Mouse (Mus musculus): ENCODE results near the gene Colq. TPM values are rescaled to one million over a fixed set of nuclear protein-coding genes. Genes with fewer than 3 reads are reported as not detected.

The Colq gene
- total RNA-seq (2023) = 3.1 to 4.0 TPM (median 3.6 TPM) in 4 replicates

DNA sequence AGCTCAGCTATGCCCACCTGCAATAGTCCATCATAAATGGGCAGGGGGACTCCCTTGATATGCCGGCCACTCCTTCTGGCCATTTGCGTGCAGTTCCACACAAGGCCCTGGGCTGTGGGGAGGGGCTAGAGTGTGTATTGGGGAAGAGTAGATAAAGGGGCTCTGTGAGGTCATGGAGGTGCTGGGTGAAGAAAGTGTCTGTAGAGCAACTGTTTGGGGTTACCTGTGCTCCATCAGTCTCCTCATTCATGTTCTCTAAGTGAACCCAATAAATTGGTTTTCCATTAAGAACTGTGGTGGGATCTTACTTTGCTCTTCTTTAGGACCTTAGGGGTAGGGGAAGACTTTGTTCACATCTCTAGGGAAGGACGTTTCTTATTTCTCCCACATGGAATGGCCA, at the start of gene Colq:
Gene Colq (minus strand): TSS at position 101 of the 400 bp plus-strand sequence.

DNA sequence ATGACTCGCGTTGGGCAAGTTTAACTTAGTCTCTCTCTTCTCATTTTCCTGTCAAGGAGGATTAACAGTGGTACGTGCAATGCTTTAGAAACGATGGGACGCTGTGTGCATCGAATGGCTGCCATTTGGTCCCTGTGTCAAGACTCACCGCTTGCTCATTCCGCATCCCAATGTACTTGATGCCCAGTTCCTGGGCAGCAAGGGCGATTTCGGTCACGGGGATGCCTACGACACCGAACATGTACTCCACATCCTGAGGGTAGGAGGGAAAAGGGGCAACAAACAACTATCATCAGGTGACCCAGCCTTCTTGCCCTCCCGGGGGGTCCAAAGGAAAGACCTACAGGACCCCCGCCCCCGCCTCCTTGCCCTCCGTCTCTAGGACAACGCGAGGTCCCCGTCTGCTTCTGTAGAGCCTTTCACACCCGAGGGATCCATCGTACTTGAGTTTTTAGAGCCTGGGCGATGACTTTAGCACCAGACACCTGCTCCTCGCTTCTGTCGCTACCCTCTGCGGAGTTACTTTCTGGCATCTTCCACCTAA, 49.3 kb upstream of the Colq start, which contains the start of gene Gm49387:
Gene Gm49387 (minus strand): TSS at position 533 of the 544 bp plus-strand sequence.

DNA sequence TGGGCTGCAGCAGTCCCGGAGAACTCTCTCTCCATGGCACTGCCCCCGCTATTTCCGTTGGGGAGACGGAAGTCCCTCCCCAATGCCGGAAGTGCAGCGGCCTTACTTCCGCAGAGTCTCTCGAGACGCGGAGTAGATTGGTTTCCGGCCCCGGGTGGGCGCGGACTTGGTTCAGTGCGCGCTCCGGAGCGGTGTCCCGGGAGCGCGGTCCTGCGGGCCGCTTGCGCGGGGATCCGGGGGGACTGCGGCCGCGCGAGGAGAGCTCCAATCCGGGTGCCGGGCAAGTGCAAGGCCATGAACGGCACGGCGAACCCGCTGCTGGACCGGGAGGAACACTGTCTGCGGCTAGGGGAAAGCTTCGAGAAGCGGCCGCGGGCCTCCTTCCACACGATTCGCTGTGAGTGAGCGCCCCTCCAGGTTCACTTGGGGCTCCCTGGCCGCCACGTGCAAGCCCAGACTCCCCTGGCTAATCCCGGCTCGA, 96.1 kb downstream of the Colq start, which contains the start of gene Mettl6:
Gene Mettl6 (minus strand): TSS at position 66 of the 481 bp plus-strand sequence.

DNA sequence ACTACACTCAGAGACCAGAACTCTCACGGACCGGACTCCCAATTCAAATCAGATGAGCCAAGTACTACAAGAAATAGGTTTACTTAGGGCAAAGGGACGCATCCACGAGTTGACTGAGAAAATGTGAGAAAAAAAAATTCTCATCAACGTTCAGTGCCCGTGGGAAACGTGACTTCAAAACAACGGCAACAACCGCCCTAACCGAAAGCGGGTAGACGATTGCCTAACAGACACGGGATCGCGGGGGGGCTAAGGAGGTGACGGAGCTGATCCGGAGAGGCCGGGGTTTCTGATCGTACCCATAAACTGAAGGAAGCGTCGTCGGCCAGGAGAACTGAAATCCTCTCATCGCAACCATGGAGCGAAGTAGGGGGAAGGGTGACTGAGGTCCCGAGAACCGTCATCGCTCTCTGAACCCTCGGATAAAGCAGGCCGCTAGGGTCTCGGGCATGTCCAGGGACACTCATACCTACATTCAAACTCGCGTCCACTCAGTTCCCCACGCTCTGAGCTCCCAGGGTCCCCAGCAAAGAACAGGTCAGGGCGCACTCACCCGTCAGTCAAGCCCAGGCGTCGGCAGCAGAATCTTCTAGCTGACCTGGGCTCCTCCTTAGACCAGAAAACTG, 96.7 kb downstream of the Colq start, which contains the start of gene Eaf1:
Gene Eaf1 (plus strand): TSS at position 51 of the 626 bp plus-strand sequence.

Other genes starting within 250 kb of the Colq start
- 260 to 320 TPM (median 313 TPM) in 4 replicates for gene Sh3bp5, start 155.3 kb downstream of the Colq start, total RNA-seq (2023)
- 29.7 to 37.5 TPM (median 31.8 TPM) in 4 replicates for gene Eaf1, start 96.9 kb downstream of the Colq start, total RNA-seq (2023)
- 32.2 to 40.3 TPM (median 36.3 TPM) in 4 replicates for gene Mettl6, start 96.3 kb downstream of the Colq start, total RNA-seq (2023)
- 1.0 TPM in 1 of 4 replicates, not detected in the others for gene Gm49387, start 49.5 kb upstream of the Colq start, total RNA-seq (2023)
- gene Btd, start 49.7 kb upstream of the Colq start, total RNA-seq (2023) = 15.6 to 17.3 TPM (median 16.9 TPM) in 4 replicates
- gene Hacl1, start 49.9 kb upstream of the Colq start, total RNA-seq (2023) = 7.5 to 12.2 TPM (median 9.3 TPM) in 4 replicates
- gene Ankrd28, start 239.3 kb upstream of the Colq start, total RNA-seq (2023) = 39.7 to 46.3 TPM (median 40.5 TPM) in 4 replicates

Measured in B cell, adult 62 days (primary cell).